Mouse (Mus musculus): Measurements from ENCODE around the gene Gnat3. TPM values are rescaled to one million over a fixed set of nuclear protein-coding genes. Genes with fewer than 3 reads are reported as not detected.

Gnat3 gene
- total and polyA plus RNA-seq, 3 experiments, result not detected

- H3K27me3 ChIP-seq (ENCODE audit: control insufficient read depth in 1 of 2, insufficient read depth in 2 of 2, low read length in 2 of 2), result no peaks in the 10 kb centered on the region
- no peak overlapping the region for H3K9ac ChIP-seq (ENCODE audit: control insufficient read depth, low read depth, low read length, poor library complexity, severe bottlenecking)
- H3K36me3 ChIP-seq (ENCODE audit: control insufficient read depth in 1 of 2, insufficient read depth in 2 of 2, low read length in 2 of 2), result peaks cover 0 to 7% of the 10 kb centered on the region in 2 experiments; a peak in 2 of 4 replicates
- H3K4me1 ChIP-seq (ENCODE audit: control insufficient read depth in 1 of 2, insufficient read depth in 2 of 2, low read length in 2 of 2), result peaks cover 0 to 3% of the 10 kb centered on the region in 2 experiments; a peak in 2 of 4 replicates
- H3K9me3 ChIP-seq (replicated peaks; ENCODE audit: insufficient read depth, low read length), result no peaks in the 10 kb centered on the region
- no peaks in the 10 kb centered on the region for H3K79me2 ChIP-seq (ENCODE audit: control insufficient read depth, insufficient read depth, low read length, poor library complexity)
- H3K4me3 ChIP-seq (ENCODE audit: control insufficient read depth in 1 of 2, insufficient read depth in 1 of 2, low read depth in 2 of 2, low read length in 2 of 2), result no peak overlapping the region
- no peak for DNase-seq (ENCODE audit: low read depth, low spot score)
- TF ChIP-seq NRF1 (IDR thresholded peaks at IDR 0.05; ENCODE audit: insufficient read depth, low read depth, low read length, poor library complexity, severe bottlenecking), result no peak
- no peak overlapping the region for H3K27ac ChIP-seq (ENCODE audit: control insufficient read depth, low read depth, low read length)
These were observed 52.0 kb downstream of the Gnat3 start for GRCm38 (mm10) chr5:18014209-18014829.

GRCm38 (mm10) chr5:18023347-18023746, 61.0 kb downstream of the Gnat3 start:
- Histone ChIP-seq H3K4me1 (ENCODE audit: control insufficient read depth in 1 of 2, insufficient read depth in 2 of 2, low read length in 2 of 2) (no peaks in the 10 kb centered on the region; a peak in 1 of 4 replicates), H3K4me3 (ENCODE audit: control insufficient read depth in 1 of 2, insufficient read depth in 1 of 2, low read depth in 2 of 2, low read length in 2 of 2) (no peak overlapping the region), H3K9ac (ENCODE audit: control insufficient read depth, low read depth, low read length, poor library complexity, severe bottlenecking) (no peak overlapping the region), H3K9me3 (replicated peaks; ENCODE audit: insufficient read depth, low read length) (no peaks in the 10 kb centered on the region), H3K79me2 (ENCODE audit: control insufficient read depth, insufficient read depth, low read length, poor library complexity) (no peaks in the 10 kb centered on the region), H3K36me3 (ENCODE audit: control insufficient read depth in 1 of 2, insufficient read depth in 2 of 2, low read length in 2 of 2) (no peaks in the 10 kb centered on the region), H3K27ac (ENCODE audit: control insufficient read depth, low read depth, low read length) (no peak overlapping the region), H3K27me3 (ENCODE audit: control insufficient read depth in 1 of 2, insufficient read depth in 2 of 2, low read length in 2 of 2) (no peaks in the 10 kb centered on the region)
- TF ChIP-seq USF1 (IDR thresholded peaks at IDR 0.05; ENCODE audit: low read depth, low read length), result no peak
- TF ChIP-seq SIN3A (IDR thresholded peaks at IDR 0.05; ENCODE audit: low read length), result no peak
- TF ChIP-seq EP300 (IDR thresholded peaks at IDR 0.05; ENCODE audit: low read depth in 1 of 2, low read length in 2 of 2), result no peak
- TF ChIP-seq RAD21 (IDR thresholded peaks at IDR 0.05; ENCODE audit: low read depth, low read length), result peak; percentile 12
- TF ChIP-seq E2F4 (IDR thresholded peaks at IDR 0.05; ENCODE audit: borderline replicate concordance, low read depth, low read length), result no peak
- TF ChIP-seq SMC3 (IDR thresholded peaks at IDR 0.05; ENCODE audit: low read depth, low read length), result 0 out of 2 replicates have a peak, but pooled peaks have one; percentile 14
- no peak for TF ChIP-seq TBP (IDR thresholded peaks at IDR 0.05; ENCODE audit: low read depth, low read length)
- DNase-seq (ENCODE audit: low read depth, low spot score), result no peak

GRCm38 (mm10) chr5:18027531-18027930, 65.2 kb downstream of the Gnat3 start:
- H3K4me1 ChIP-seq (ENCODE audit: control insufficient read depth in 1 of 2, insufficient read depth in 2 of 2, low read length in 2 of 2), result no peaks in the 10 kb centered on the region
- H3K27ac ChIP-seq (ENCODE audit: control insufficient read depth, low read depth, low read length), result no peak overlapping the region
- H3K79me2 ChIP-seq (ENCODE audit: control insufficient read depth, insufficient read depth, low read length, poor library complexity), result no peaks in the 10 kb centered on the region
- H3K4me3 ChIP-seq (ENCODE audit: control insufficient read depth in 1 of 2, insufficient read depth in 1 of 2, low read depth in 2 of 2, low read length in 2 of 2), result no peak overlapping the region
- H3K27me3 ChIP-seq (ENCODE audit: control insufficient read depth in 1 of 2, insufficient read depth in 2 of 2, low read length in 2 of 2), result no peaks in the 10 kb centered on the region; a peak in 1 of 4 replicates
- no peak for DNase-seq (ENCODE audit: low read depth, low spot score)
- H3K9ac ChIP-seq (ENCODE audit: control insufficient read depth, low read depth, low read length, poor library complexity, severe bottlenecking), result no peak overlapping the region
- TF ChIP-seq BHLHE40 (IDR thresholded peaks at IDR 0.05; ENCODE audit: borderline replicate concordance, low read depth, low read length) (no peak), CHD2 (IDR thresholded peaks at IDR 0.05; ENCODE audit: low read length) (no peak), TAL1 (IDR thresholded peaks at IDR 0.05; ENCODE audit: low read length) (no peak), SIN3A (IDR thresholded peaks at IDR 0.05; ENCODE audit: low read length) (no peak), SMC3 (IDR thresholded peaks at IDR 0.05; ENCODE audit: low read depth, low read length) (no peak), MAZ (IDR thresholded peaks at IDR 0.05; ENCODE audit: low read depth, low read length) (no peak), HCFC1 (IDR thresholded peaks at IDR 0.05; ENCODE audit: low read depth, low read length) (no peak), USF2 (IDR thresholded peaks at IDR 0.05; ENCODE audit: borderline replicate concordance in 1 of 2, insufficient read depth in 1 of 2, low read depth in 1 of 2, low read length in 2 of 2) (no peak), MYC (IDR thresholded peaks at IDR 0.05; ENCODE audit: low read depth, low read length) (no peak), CHD1 (IDR thresholded peaks at IDR 0.05; ENCODE audit: low read depth, low read length) (no peak)
- H3K9me3 ChIP-seq (replicated peaks; ENCODE audit: insufficient read depth, low read length), result no peaks in the 10 kb centered on the region
- no peaks in the 10 kb centered on the region for H3K36me3 ChIP-seq (ENCODE audit: control insufficient read depth in 1 of 2, insufficient read depth in 2 of 2, low read length in 2 of 2)
